Mouse (Mus musculus): ENCODE data around the gene Dpp10. TPM values are rescaled to one million over a fixed set of nuclear protein-coding genes. Genes with fewer than 3 reads are reported as not detected.

Dpp10 gene
- 0.20 and 0.28 TPM in 2 replicates for polyA plus RNA-seq (2014; fragmentation: Nextera tagmentation; extraction: Ambion mirVana)

GRCm38 (mm10) chr1:124044925-124045640 lies at the start of gene Dpp10:
Dpp10 (minus strand) TSS chr1:124045559.
- Histone ChIP-seq H3K9me3 (ENCODE audit: control insufficient read depth, low read length) (no peaks in the 10 kb centered on the region), H3K4me2 (ENCODE audit: low read depth, low read length, severe bottlenecking) (peak within 1 kb of the TSS; percentile 92), H3K9ac (ENCODE audit: low read length) (peak within 1 kb of the TSS; percentile 53), H3K27me3 (ENCODE audit: control insufficient read depth, insufficient read depth, low read length) (peaks cover 18% of the 10 kb centered on the region), H3K27ac (ENCODE audit: low read depth, low read length) (no peak within 1 kb of the TSS), H3K4me3 (ENCODE audit: low read depth, low read length) (peak within 1 kb of the TSS; percentile 53), H3K36me3 (ENCODE audit: control insufficient read depth, insufficient read depth, low read length) (no peaks in the 10 kb centered on the region), H3K4me1 (replicated peaks; ENCODE audit: control insufficient read depth, insufficient read depth, low read length) (peaks cover 4% of the 10 kb centered on the region; the same call in 1 of the 2 replicates)
- DNase-seq (ENCODE audit: low spot score) (peak; percentile 75), ATAC-seq (replicated peaks; ENCODE audit: low FRiP score) (peak; percentile 67)
- 1% methylated on average over 25 of the region's 38 CpGs for WGBS

DNA sequence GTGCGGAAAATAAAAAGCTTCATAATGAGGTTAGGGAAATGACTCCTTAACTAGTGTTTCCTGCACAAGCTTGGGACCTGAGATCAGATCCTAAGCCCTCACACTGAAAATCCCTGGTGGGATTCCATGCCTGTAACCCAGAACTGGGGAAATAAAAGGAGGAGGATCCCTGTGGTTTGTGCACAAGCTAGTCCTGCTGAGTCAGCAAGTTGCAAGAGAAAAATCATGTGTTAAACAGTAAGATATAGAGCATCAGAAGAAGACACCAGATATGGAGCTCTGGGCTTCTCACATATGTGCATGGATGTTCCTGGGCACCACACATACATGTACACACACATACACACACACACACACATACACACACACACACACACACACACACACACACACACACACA lies 3.2 kb upstream of the Dpp10 start:
- Histone ChIP-seq H3K36me3 (ENCODE audit: control insufficient read depth, insufficient read depth, low read length) (no peaks in the 10 kb centered on the region), H3K27ac (ENCODE audit: low read depth, low read length) (no peak overlapping the region), H3K9ac (ENCODE audit: low read length) (no peak overlapping the region), H3K4me3 (ENCODE audit: low read depth, low read length) (no peak overlapping the region), H3K4me1 (replicated peaks; ENCODE audit: control insufficient read depth, insufficient read depth, low read length) (peaks cover 4% of the 10 kb centered on the region; the same call in 1 of the 2 replicates), H3K4me2 (ENCODE audit: low read depth, low read length, severe bottlenecking) (no peak overlapping the region), H3K27me3 (ENCODE audit: control insufficient read depth, insufficient read depth, low read length) (peaks cover 16% of the 10 kb centered on the region), H3K9me3 (ENCODE audit: control insufficient read depth, low read length) (no peaks in the 10 kb centered on the region)
- ATAC-seq (replicated peaks; ENCODE audit: low FRiP score) (no peak), DNase-seq (ENCODE audit: low spot score) (no peak)
- 90% methylated on average over 1 of the region's 1 CpGs for WGBS

- peak overlapping the region; percentile 53 for H3K9ac ChIP-seq (ENCODE audit: low read length)
- H3K27ac ChIP-seq (ENCODE audit: low read depth, low read length) = no peak overlapping the region
- no peaks in the 10 kb centered on the region for H3K36me3 ChIP-seq (ENCODE audit: control insufficient read depth, insufficient read depth, low read length)
- DNase-seq (ENCODE audit: low spot score) (peak; percentile 81), ATAC-seq (replicated peaks; ENCODE audit: low FRiP score) (peak; percentile 82)
- H3K4me3 ChIP-seq (ENCODE audit: low read depth, low read length) = peak overlapping the region; percentile 53
- WGBS = under 1% methylated on average over 41 of the region's 44 CpGs
- H3K4me1 ChIP-seq (replicated peaks; ENCODE audit: control insufficient read depth, insufficient read depth, low read length) = peaks cover 4% of the 10 kb centered on the region; the same call in 1 of the 2 replicates
- H3K27me3 ChIP-seq (ENCODE audit: control insufficient read depth, insufficient read depth, low read length) = peaks cover 18% of the 10 kb centered on the region
- peak overlapping the region; percentile 92 for H3K4me2 ChIP-seq (ENCODE audit: low read depth, low read length, severe bottlenecking)
- no peaks in the 10 kb centered on the region for H3K9me3 ChIP-seq (ENCODE audit: control insufficient read depth, low read length)
Observed at GRCm38 (mm10) chr1:124045761-124046300, 472 bp upstream of the Dpp10 start.

DNA sequence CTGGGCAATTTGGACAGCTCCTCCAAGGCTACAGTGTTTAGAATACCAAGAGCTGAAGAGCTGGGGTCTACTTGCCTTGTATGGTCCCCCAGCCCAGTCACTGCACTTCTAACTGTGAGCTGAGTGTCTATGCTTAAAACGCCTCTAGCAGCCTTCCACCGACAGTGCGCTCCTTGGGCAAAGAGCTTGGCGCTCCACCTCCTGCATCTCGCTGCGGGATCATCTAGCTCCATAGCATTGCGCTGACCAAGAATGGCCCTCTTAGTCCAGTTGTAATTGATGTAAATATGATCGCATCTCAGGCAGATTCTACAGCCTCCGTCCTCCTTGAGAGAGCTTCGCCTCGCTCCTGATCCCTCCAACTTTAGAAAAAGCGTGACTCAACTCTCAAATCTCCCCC lies 1.2 kb downstream of the Dpp10 start:
- H3K27me3 ChIP-seq (ENCODE audit: control insufficient read depth, insufficient read depth, low read length) = peaks cover 18% of the 10 kb centered on the region
- no peak overlapping the region for H3K9ac ChIP-seq (ENCODE audit: low read length)
- DNase-seq (ENCODE audit: low spot score) (peak; percentile 49), ATAC-seq (replicated peaks; ENCODE audit: low FRiP score) (no peak)
- no peak overlapping the region for H3K27ac ChIP-seq (ENCODE audit: low read depth, low read length)
- 10% methylated on average over 12 of the region's 12 CpGs for WGBS
- no peak overlapping the region for H3K4me2 ChIP-seq (ENCODE audit: low read depth, low read length, severe bottlenecking)
- peaks cover 4% of the 10 kb centered on the region; the same call in 1 of the 2 replicates for H3K4me1 ChIP-seq (replicated peaks; ENCODE audit: control insufficient read depth, insufficient read depth, low read length)
- no peaks in the 10 kb centered on the region for H3K36me3 ChIP-seq (ENCODE audit: control insufficient read depth, insufficient read depth, low read length)
- H3K9me3 ChIP-seq (ENCODE audit: control insufficient read depth, low read length) = no peaks in the 10 kb centered on the region
- no peak overlapping the region for H3K4me3 ChIP-seq (ENCODE audit: low read depth, low read length)

DNA sequence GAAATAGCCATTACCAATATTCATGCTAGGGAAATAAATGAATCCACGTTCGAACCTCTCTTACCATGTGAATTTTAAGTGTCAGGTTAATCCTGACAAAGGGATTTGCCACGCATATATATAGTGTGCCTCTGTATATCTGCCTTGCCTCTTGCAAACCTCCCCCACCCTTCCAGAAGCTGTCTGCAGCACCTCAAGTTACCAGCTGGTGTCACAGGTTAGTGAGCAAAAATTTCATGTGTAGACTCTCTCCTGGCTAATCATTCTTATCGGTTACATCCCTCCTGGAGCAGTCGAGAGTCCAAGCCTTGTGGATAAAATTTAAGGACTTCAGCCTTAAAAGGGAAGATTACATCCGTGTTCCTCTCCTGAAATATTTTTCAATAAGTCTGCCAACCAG lies 1.9 kb downstream of the Dpp10 start:
- Histone ChIP-seq H3K9ac (ENCODE audit: low read length) (no peak overlapping the region), H3K9me3 (ENCODE audit: control insufficient read depth, low read length) (no peaks in the 10 kb centered on the region), H3K4me2 (ENCODE audit: low read depth, low read length, severe bottlenecking) (no peak overlapping the region), H3K4me1 (replicated peaks; ENCODE audit: control insufficient read depth, insufficient read depth, low read length) (peaks cover 4% of the 10 kb centered on the region; the same call in 1 of the 2 replicates), H3K27me3 (ENCODE audit: control insufficient read depth, insufficient read depth, low read length) (peaks cover 18% of the 10 kb centered on the region), H3K36me3 (ENCODE audit: control insufficient read depth, insufficient read depth, low read length) (no peaks in the 10 kb centered on the region), H3K27ac (ENCODE audit: low read depth, low read length) (no peak overlapping the region), H3K4me3 (ENCODE audit: low read depth, low read length) (no peak overlapping the region)
- no peak for ATAC-seq (replicated peaks; ENCODE audit: low FRiP score)
- WGBS = 66% methylated on average over 6 of the region's 6 CpGs
- no peak for DNase-seq (ENCODE audit: low spot score)

- Histone ChIP-seq H3K27me3 (ENCODE audit: control insufficient read depth, insufficient read depth, low read length) (peaks cover 18% of the 10 kb centered on the region), H3K36me3 (ENCODE audit: control insufficient read depth, insufficient read depth, low read length) (no peaks in the 10 kb centered on the region), H3K4me3 (ENCODE audit: low read depth, low read length) (no peak overlapping the region), H3K9ac (ENCODE audit: low read length) (no peak overlapping the region), H3K4me2 (ENCODE audit: low read depth, low read length, severe bottlenecking) (no peak overlapping the region), H3K4me1 (replicated peaks; ENCODE audit: control insufficient read depth, insufficient read depth, low read length) (peaks cover 4% of the 10 kb centered on the region; the same call in 1 of the 2 replicates), H3K9me3 (ENCODE audit: control insufficient read depth, low read length) (no peaks in the 10 kb centered on the region), H3K27ac (ENCODE audit: low read depth, low read length) (no peak overlapping the region)
- no peak for ATAC-seq (replicated peaks; ENCODE audit: low FRiP score)
- 12% methylated on average over 3 of the region's 3 CpGs for WGBS
- DNase-seq (ENCODE audit: low spot score) = no peak
Observed at GRCm38 (mm10) chr1:124041559-124041958, 3.8 kb downstream of the Dpp10 start.

GRCm38 (mm10) chr1:124035306-124035990 lies 9.9 kb downstream of the Dpp10 start:
- Histone ChIP-seq H3K4me1 (replicated peaks; ENCODE audit: control insufficient read depth, insufficient read depth, low read length) (no peaks in the 10 kb centered on the region), H3K9me3 (ENCODE audit: control insufficient read depth, low read length) (no peaks in the 10 kb centered on the region), H3K27ac (ENCODE audit: low read depth, low read length) (no peak overlapping the region), H3K27me3 (ENCODE audit: control insufficient read depth, insufficient read depth, low read length) (no peaks in the 10 kb centered on the region), H3K4me3 (ENCODE audit: low read depth, low read length) (no peak overlapping the region), H3K36me3 (ENCODE audit: control insufficient read depth, insufficient read depth, low read length) (no peaks in the 10 kb centered on the region), H3K4me2 (ENCODE audit: low read depth, low read length, severe bottlenecking) (no peak overlapping the region), H3K9ac (ENCODE audit: low read length) (no peak overlapping the region)
- ATAC-seq (replicated peaks; ENCODE audit: low FRiP score) = no peak
- WGBS = 81% methylated on average over 4 of the region's 4 CpGs
- no peak for DNase-seq (ENCODE audit: low spot score)

DNA sequence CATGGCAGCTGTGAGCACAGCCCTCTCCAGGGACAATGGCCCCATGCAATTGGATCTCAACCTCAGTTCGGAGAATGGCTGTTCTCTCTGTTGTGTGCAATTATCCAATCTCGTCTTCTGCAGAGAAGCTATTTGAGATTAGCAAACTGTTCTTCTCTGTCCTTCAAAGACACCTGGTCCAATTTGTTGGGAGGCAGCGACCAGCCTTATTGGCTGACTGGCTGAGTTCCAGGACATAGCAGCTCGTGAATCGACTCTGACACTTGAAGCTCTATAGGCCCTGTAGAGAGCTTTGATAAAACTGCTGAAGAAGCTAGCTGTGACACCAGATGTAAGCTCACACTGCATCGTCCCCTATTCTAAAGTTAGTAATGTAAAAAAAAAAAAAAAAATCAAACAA lies 12.7 kb downstream of the Dpp10 start:
- no peaks in the 10 kb centered on the region for H3K4me1 ChIP-seq (replicated peaks; ENCODE audit: control insufficient read depth, insufficient read depth, low read length)
- 78% methylated on average over 6 of the region's 6 CpGs for WGBS
- no peak overlapping the region for H3K27ac ChIP-seq (ENCODE audit: low read depth, low read length)
- no peak overlapping the region for H3K4me3 ChIP-seq (ENCODE audit: low read depth, low read length)
- H3K4me2 ChIP-seq (ENCODE audit: low read depth, low read length, severe bottlenecking) = no peak overlapping the region
- H3K27me3 ChIP-seq (ENCODE audit: control insufficient read depth, insufficient read depth, low read length) = no peaks in the 10 kb centered on the region
- DNase-seq (ENCODE audit: low spot score) = no peak
- no peak overlapping the region for H3K9ac ChIP-seq (ENCODE audit: low read length)
- H3K36me3 ChIP-seq (ENCODE audit: control insufficient read depth, insufficient read depth, low read length) = no peaks in the 10 kb centered on the region
- no peak for ATAC-seq (replicated peaks; ENCODE audit: low FRiP score)
- H3K9me3 ChIP-seq (ENCODE audit: control insufficient read depth, low read length) = no peaks in the 10 kb centered on the region
